Mouse (Mus musculus) G1E (cell line): Measurements from ENCODE around the gene Smarcad1.

Experiments
- CTCF ChIP-seq: IDR thresholded peaks from 2 replicates; pipeline ENCODE4 v1.5.1; 2012; ENCODE audit warnings: low read depth, low read length, inconsistent platforms, mixed read lengths
- GATA1 ChIP-seq: IDR thresholded peaks from 2 replicates; pipeline ENCODE4 v1.6.1; 2012; ENCODE audit warnings: borderline replicate concordance, low read length, inconsistent platforms, mixed read lengths
- GATA2 ChIP-seq: IDR thresholded peaks from 2 replicates; pipeline ENCODE4 v1.6.1; 2012; ENCODE audit warnings: low read depth, low read length, inconsistent platforms, borderline replicate concordance

DNA sequence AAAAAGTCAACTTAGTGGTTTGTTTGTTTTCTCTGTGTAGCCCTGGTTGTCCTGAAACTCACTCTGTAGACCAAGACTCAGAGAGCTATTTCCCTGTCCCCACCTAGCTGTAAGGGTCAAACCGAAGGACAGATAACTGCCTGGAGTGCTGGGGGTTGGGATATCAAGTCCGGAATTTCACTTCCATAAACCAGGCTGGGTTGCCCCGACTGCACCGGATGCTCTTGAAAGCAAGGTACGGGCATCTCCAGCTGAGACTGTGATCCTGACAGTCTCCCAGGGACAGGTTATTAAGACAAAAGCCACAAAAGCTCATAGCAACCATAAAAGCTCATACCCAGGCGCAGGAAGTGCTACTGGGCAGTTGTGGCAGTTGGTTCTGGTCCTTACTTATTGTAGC, 19.3 kb upstream of the Smarcad1 start:
- no peak for TF ChIP-seq CTCF
- TF ChIP-seq GATA2: no peak
- TF ChIP-seq GATA1: no peak
